Mouse (Mus musculus): ENCODE measurements around the gene Sox30.

GRCm38 (mm10) chr11:46054311-46054710, 74.2 kb downstream of the Sox30 start:
- TF ChIP-seq CHD2 (IDR thresholded peaks at IDR 0.05; ENCODE audit: low read depth, low read length) (no peak), MAFK (IDR thresholded peaks at IDR 0.05; ENCODE audit: insufficient read depth, low read depth, low read length) (no peak), HCFC1 (IDR thresholded peaks at IDR 0.05; ENCODE audit: borderline replicate concordance, insufficient read depth, low read length) (no peak), ZNF384 (IDR thresholded peaks at IDR 0.05; ENCODE audit: low read depth, low read length) (no peak), ZC3H11A (IDR thresholded peaks at IDR 0.05; ENCODE audit: borderline replicate concordance, low read depth, low read length) (no peak)

All from ES-E14 (cell line).